Mouse (Mus musculus) liver, embryonic 16.5 days (tissue): ENCODE results near the gene Ghrh. TPM values are rescaled to one million over a fixed set of nuclear protein-coding genes. Genes with fewer than 3 reads are reported as not detected.
"Not testable (repeated sequence)": the region's sequence is repeated elsewhere in the genome, so short reads cannot be mapped to it uniquely, and the experiment has no call there.

Experiments
- ATAC-seq: fragments of 200-750 bp; cut with Nextera tagmentation; 2 replicates; pipeline ENCODE4 v1.8.0; 2017; ENCODE audit warnings: low read depth, mild to moderate bottlenecking, moderate number of reproducible peaks, moderate library complexity
- H3K27ac ChIP-seq: fragments of 300-500 bp; sonication (generic); 2 replicates; pipeline ENCODE4 v1.5.1; 2014; ENCODE audit warnings: mild to moderate bottlenecking, low read length
- H3K27me3 ChIP-seq: fragments of 300-500 bp; sonication (generic); 2 replicates; pipeline ENCODE4 v1.6.1; 2014; ENCODE audit warnings: low read depth, low read length, mixed read lengths; ENCODE audit not compliant: control insufficient read depth, insufficient read depth
- H3K36me3 ChIP-seq: fragments of 300-500 bp; sonication (generic); 2 replicates; pipeline ENCODE4 v1.6.1; 2014; ENCODE audit warnings: mild to moderate bottlenecking; ENCODE audit not compliant: control insufficient read depth, insufficient read depth
- H3K4me1 ChIP-seq: fragments of 300-500 bp; sonication (generic); 2 replicates; pipeline ENCODE4 v1.6.1; 2014; ENCODE audit warnings: low read depth, low read length, mixed read lengths; ENCODE audit not compliant: control insufficient read depth
- H3K4me2 ChIP-seq: fragments of 300-500 bp; sonication (generic); 2 replicates; pipeline ENCODE4 v1.6.1; 2014; ENCODE audit warnings: low read depth, low read length, mixed read lengths
- H3K4me3 ChIP-seq: fragments of 300-500 bp; sonication (generic); 2 replicates; pipeline ENCODE4 v1.5.1; 2014; ENCODE audit warnings: low read depth, mild to moderate bottlenecking, low read length
- H3K9ac ChIP-seq: fragments of 300-500 bp; sonication (generic); 2 replicates; pipeline ENCODE4 v1.6.1; 2014; ENCODE audit warnings: low read depth, low read length
- H3K9me3 ChIP-seq: fragments of 300-500 bp; sonication (generic); replicated peaks from 2 replicates; pipeline ENCODE4 v1.6.1; 2016; ENCODE audit warnings: low read length; ENCODE audit not compliant: control insufficient read depth
- WGBS: fragments of 180-500 bp; shearing (Covaris S2); extraction: QIAGEN DNeasy Blood & Tissue Kit; methylation state at CpG from one replicate; pipeline ENCODE4 v1.1.7; 2014; ENCODE audit not compliant: insufficient replicate concordance; 5-methylcytosine and 5-hydroxymethylcytosine counted together
- polyA plus RNA-seq: library from polyadenylated mRNA; unstranded; fragments of >200 nt; fragmentation: Nextera tagmentation; extraction: Ambion mirVana; gene quantifications from 2 replicates; pipeline ENCODE4 v1.2.1, GENCODE M21; 2015

Ghrh gene
- polyA plus RNA-seq, result not detected in 2 replicates

GRCm38 (mm10) chr2:157347361-157348159, at the start of gene Ghrh:
Gene Ghrh, minus strand, starts transcription at chr2:157347506.
- Histone ChIP-seq H3K4me2 (no peak within 1 kb of the TSS), H3K4me3 (no peak within 1 kb of the TSS), H3K4me1 (no peaks in the 10 kb centered on the region), H3K27ac (no peak within 1 kb of the TSS), H3K36me3 (no peaks in the 10 kb centered on the region), H3K27me3 (no peaks in the 10 kb centered on the region), H3K9me3 (no peaks in the 10 kb centered on the region), H3K9ac (no peak within 1 kb of the TSS)
- ATAC-seq, result no peak
- WGBS, result 73% methylated on average over 26 of the region's 26 CpGs

GRCm38 (mm10) chr2:157395960-157396359, 48.7 kb upstream of the Ghrh start:
- WGBS, result 44% methylated on average over 13 of the region's 13 CpGs
- H3K27ac ChIP-seq, result no peak overlapping the region
- H3K4me1 ChIP-seq, result no peaks in the 10 kb centered on the region
- no peak overlapping the region for H3K4me3 ChIP-seq
- no peak overlapping the region for H3K4me2 ChIP-seq
- no peaks in the 10 kb centered on the region for H3K27me3 ChIP-seq
- peaks cover 10% of the 10 kb centered on the region for H3K36me3 ChIP-seq
- no peak overlapping the region for H3K9ac ChIP-seq
- no peaks in the 10 kb centered on the region; the same call in 1 of the 2 replicates for H3K9me3 ChIP-seq
- ATAC-seq, result no peak

GRCm38 (mm10) chr2:157395371-157395770, 48.1 kb upstream of the Ghrh start:
- ATAC-seq, result no peak
- no peaks in the 10 kb centered on the region; the same call in 1 of the 2 replicates for H3K9me3 ChIP-seq
- no peaks in the 10 kb centered on the region for H3K4me1 ChIP-seq
- H3K9ac ChIP-seq, result no peak overlapping the region
- peaks cover 10% of the 10 kb centered on the region for H3K36me3 ChIP-seq
- no peak overlapping the region for H3K27ac ChIP-seq
- 63% methylated on average over 5 of the region's 5 CpGs for WGBS
- no peak overlapping the region for H3K4me3 ChIP-seq
- no peaks in the 10 kb centered on the region for H3K27me3 ChIP-seq
- H3K4me2 ChIP-seq, result no peak overlapping the region

GRCm38 (mm10) chr2:157394868-157395267, 47.6 kb upstream of the Ghrh start:
- no peak overlapping the region for H3K27ac ChIP-seq
- 56% methylated on average over 6 of the region's 6 CpGs for WGBS
- H3K4me2 ChIP-seq, result no peak overlapping the region
- H3K9ac ChIP-seq, result no peak overlapping the region
- no peaks in the 10 kb centered on the region; the same call in 1 of the 2 replicates for H3K9me3 ChIP-seq
- no peaks in the 10 kb centered on the region for H3K4me1 ChIP-seq
- H3K36me3 ChIP-seq, result peaks cover 10% of the 10 kb centered on the region
- no peak for ATAC-seq
- no peak overlapping the region for H3K4me3 ChIP-seq
- no peaks in the 10 kb centered on the region for H3K27me3 ChIP-seq

DNA sequence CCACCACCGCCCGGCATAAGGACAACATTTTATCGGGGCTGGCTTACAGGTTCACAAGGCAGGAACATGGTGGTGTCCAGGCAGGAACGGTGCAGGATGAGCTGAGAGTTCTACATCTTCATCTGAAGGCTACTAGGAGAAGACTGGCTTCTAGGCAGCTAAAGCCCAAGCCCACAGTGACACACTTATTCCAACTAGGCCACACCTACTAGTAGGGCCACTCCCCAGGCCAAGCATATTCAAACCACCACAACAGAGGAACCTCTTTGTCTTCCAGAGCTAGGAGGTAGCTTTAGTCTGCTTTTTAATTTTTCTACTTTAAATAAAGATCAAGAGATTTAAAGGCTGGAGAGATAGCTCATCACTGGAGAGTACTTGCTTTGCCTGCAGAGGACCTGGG, 46.2 kb upstream of the Ghrh start:
- ATAC-seq, result no peak
- 87% methylated on average over 4 of the region's 4 CpGs for WGBS
- Histone ChIP-seq H3K27me3 (no peaks in the 10 kb centered on the region), H3K4me3 (no peak overlapping the region), H3K9me3 (no peaks in the 10 kb centered on the region; the same call in 1 of the 2 replicates), H3K9ac (no peak overlapping the region), H3K36me3 (peaks cover 7% of the 10 kb centered on the region), H3K27ac (no peak overlapping the region), H3K4me2 (no peak overlapping the region), H3K4me1 (no peaks in the 10 kb centered on the region)

DNA sequence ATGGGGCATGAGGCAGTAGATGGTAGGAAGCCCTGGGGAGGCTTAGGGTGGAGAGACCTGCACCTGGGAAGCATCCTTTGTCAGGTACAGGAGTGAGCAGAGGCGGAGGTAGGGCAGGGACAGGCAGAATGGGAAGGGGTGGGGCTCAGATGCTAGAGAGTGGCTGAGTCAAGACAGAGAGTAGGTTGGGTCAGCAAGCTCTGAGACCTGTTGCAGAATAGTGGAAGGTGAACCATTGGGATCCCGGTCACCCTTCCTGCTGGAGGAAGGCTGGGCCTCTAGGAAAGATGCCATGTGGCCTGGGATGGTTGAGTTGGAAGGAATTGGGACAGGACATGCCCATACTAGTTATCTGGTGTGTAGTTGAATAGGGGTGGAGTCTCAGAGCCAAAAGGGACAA, 45.0 kb upstream of the Ghrh start:
- Histone ChIP-seq H3K27me3 (no peaks in the 10 kb centered on the region), H3K9me3 (no peaks in the 10 kb centered on the region), H3K4me1 (no peaks in the 10 kb centered on the region), H3K4me3 (no peak overlapping the region), H3K4me2 (no peak overlapping the region), H3K27ac (no peak overlapping the region), H3K9ac (no peak overlapping the region), H3K36me3 (peaks cover 2% of the 10 kb centered on the region; the same call in 1 of the 2 replicates)
- ATAC-seq, result no peak
- 78% methylated on average over 2 of the region's 2 CpGs for WGBS

GRCm38 (mm10) chr2:157389591-157389921, 42.2 kb upstream of the Ghrh start:
- H3K36me3 ChIP-seq, result no peaks in the 10 kb centered on the region
- no peaks in the 10 kb centered on the region for H3K4me1 ChIP-seq
- WGBS, result 75% methylated on average over 7 of the region's 7 CpGs
- no peak overlapping the region for H3K4me2 ChIP-seq
- H3K9ac ChIP-seq, result no peak overlapping the region
- H3K9me3 ChIP-seq, result no peaks in the 10 kb centered on the region
- H3K4me3 ChIP-seq, result no peak overlapping the region
- no peaks in the 10 kb centered on the region for H3K27me3 ChIP-seq
- ATAC-seq, result no peak
- no peak overlapping the region for H3K27ac ChIP-seq

GRCm38 (mm10) chr2:157388901-157389590, 41.7 kb upstream of the Ghrh start:
- not testable (repeated sequence) for ATAC-seq, H3K36me3 ChIP-seq, H3K9ac ChIP-seq, H3K9me3 ChIP-seq, H3K27ac ChIP-seq, H3K4me1 ChIP-seq, H3K4me3 ChIP-seq, H3K4me2 ChIP-seq, H3K27me3 ChIP-seq
- 81% methylated on average over 14 of the region's 14 CpGs for WGBS

- no peak overlapping the region for H3K9ac ChIP-seq
- H3K4me2 ChIP-seq, result no peak overlapping the region
- no peak overlapping the region for H3K27ac ChIP-seq
- WGBS, result 69% methylated on average over 4 of the region's 4 CpGs
- H3K4me3 ChIP-seq, result no peak overlapping the region
- H3K36me3 ChIP-seq, result no peaks in the 10 kb centered on the region; the same call in 1 of the 2 replicates
- no peaks in the 10 kb centered on the region for H3K9me3 ChIP-seq
- H3K4me1 ChIP-seq, result no peaks in the 10 kb centered on the region
- no peaks in the 10 kb centered on the region for H3K27me3 ChIP-seq
- no peak for ATAC-seq
These were observed 37.5 kb upstream of the Ghrh start for GRCm38 (mm10) chr2:157384836-157385235.
